Mouse (Mus musculus) Muller cell, postnatal 12 days (primary cell): ENCODE results near the gene Nvl.
A peak's percentile ranks its signal among the peaks of the same experiment; 100 is the strongest.

Experiments used
- DNase-seq: peaks from one replicate; pipeline ENCODE4 v3.0.0-alpha.2; 2015; ENCODE audit errors: inconsistent ontology term

Gene Nvl

GRCm38 (mm10) chr1:181143950-181144836 is at the start of gene Nvl, which contains the start of gene Cnih4:
Nvl (minus strand) TSS chr1:181144204.
Cnih4 (plus strand) TSS chr1:181144693.
- DNase-seq = peak; percentile 96

GRCm38 (mm10) chr1:181188925-181189324 is 44.9 kb upstream of the Nvl start:
- DNase-seq = no peak

- DNase-seq = no peak
Observed at GRCm38 (mm10) chr1:181170210-181170609, 26.2 kb upstream of the Nvl start.

GRCm38 (mm10) chr1:181168377-181168776 is 24.4 kb upstream of the Nvl start:
- no peak for DNase-seq

GRCm38 (mm10) chr1:181167816-181168215 is 23.8 kb upstream of the Nvl start:
- DNase-seq = no peak

GRCm38 (mm10) chr1:181151541-181151940 is 7.5 kb upstream of the Nvl start:
- no peak for DNase-seq

- peak; percentile 86 for DNase-seq
Observed at GRCm38 (mm10) chr1:181150827-181151534, 7.0 kb upstream of the Nvl start.

- DNase-seq = peak; percentile 5
Observed at GRCm38 (mm10) chr1:181150431-181150826, 6.4 kb upstream of the Nvl start.

GRCm38 (mm10) chr1:181149373-181150017 is 5.5 kb upstream of the Nvl start:
- DNase-seq = no peak

- no peak for DNase-seq
Observed at GRCm38 (mm10) chr1:181148540-181148939, 4.5 kb upstream of the Nvl start.

GRCm38 (mm10) chr1:181146187-181146586 is 2.2 kb upstream of the Nvl start:
- no peak for DNase-seq

GRCm38 (mm10) chr1:181144966-181145365 is 962 bp upstream of the Nvl start:
- DNase-seq = no peak

GRCm38 (mm10) chr1:181143609-181143949 is 425 bp downstream of the Nvl start:
- DNase-seq = no peak

GRCm38 (mm10) chr1:181138730-181139129 is 5.3 kb downstream of the Nvl start:
- DNase-seq = no peak

GRCm38 (mm10) chr1:181131915-181132314 is 12.1 kb downstream of the Nvl start:
- no peak for DNase-seq

- DNase-seq = no peak
Observed at GRCm38 (mm10) chr1:181126766-181127165, 17.2 kb downstream of the Nvl start.

GRCm38 (mm10) chr1:181125916-181126315 is 18.1 kb downstream of the Nvl start:
- DNase-seq = no peak

- DNase-seq = no peak
Observed at GRCm38 (mm10) chr1:181124145-181124544, 19.9 kb downstream of the Nvl start.

GRCm38 (mm10) chr1:181117112-181117511 is 26.9 kb downstream of the Nvl start:
- no peak for DNase-seq

GRCm38 (mm10) chr1:181090048-181090447 is 54.0 kb downstream of the Nvl start:
- DNase-seq = no peak

GRCm38 (mm10) chr1:181084021-181084420 is 60.0 kb downstream of the Nvl start:
- no peak for DNase-seq

- no peak for DNase-seq
Observed at GRCm38 (mm10) chr1:181073075-181073474, 70.9 kb downstream of the Nvl start.
